Mouse (Mus musculus): Measurements from ENCODE around the gene Ppp1r36.
"Not testable (repeated sequence)": the region's sequence is repeated elsewhere in the genome, so short reads cannot be mapped to it uniquely, and the experiment has no call there.

Ppp1r36 gene

GRCm38 (mm10) chr12:76401674-76402073 lies 15.7 kb upstream of the Ppp1r36 start:
- DNase-seq: no peak

GRCm38 (mm10) chr12:76402991-76403885 lies 14.1 kb upstream of the Ppp1r36 start:
- DNase-seq: peak in 1 of 2 experiments; percentile 9

GRCm38 (mm10) chr12:76403886-76404537 lies 13.3 kb upstream of the Ppp1r36 start, which contains the start of gene Hspa2:
Gene Hspa2 (plus strand): TSS chr12:76404176.
- DNase-seq: peak; percentile 100

DNA sequence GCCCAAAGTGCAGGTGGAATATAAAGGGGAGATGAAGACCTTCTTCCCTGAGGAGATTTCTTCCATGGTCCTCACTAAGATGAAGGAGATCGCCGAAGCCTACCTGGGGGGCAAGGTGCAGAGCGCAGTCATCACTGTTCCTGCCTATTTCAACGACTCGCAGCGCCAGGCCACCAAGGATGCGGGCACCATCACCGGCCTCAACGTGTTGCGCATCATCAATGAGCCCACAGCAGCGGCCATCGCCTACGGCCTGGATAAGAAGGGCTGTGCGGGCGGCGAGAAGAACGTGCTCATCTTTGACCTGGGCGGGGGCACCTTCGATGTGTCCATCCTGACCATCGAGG lies 12.5 kb upstream of the Ppp1r36 start:
- DNase-seq: no peak

- peak; percentile 50 to 62 for DNase-seq
Observed at GRCm38 (mm10) chr12:76405183-76405970, 12.0 kb upstream of the Ppp1r36 start.

DNA sequence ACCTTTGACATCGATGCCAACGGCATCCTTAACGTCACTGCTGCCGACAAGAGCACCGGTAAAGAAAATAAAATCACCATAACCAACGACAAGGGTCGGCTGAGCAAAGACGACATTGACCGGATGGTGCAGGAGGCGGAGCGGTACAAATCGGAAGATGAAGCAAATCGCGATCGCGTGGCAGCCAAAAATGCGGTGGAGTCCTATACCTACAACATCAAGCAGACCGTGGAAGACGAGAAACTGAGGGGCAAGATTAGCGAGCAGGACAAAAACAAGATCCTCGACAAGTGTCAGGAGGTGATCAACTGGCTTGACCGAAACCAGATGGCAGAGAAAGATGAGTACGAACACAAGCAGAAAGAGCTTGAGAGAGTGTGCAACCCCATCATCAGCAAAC lies 11.4 kb upstream of the Ppp1r36 start:
- DNase-seq: peak; percentile 20 to 33

- DNase-seq: no peak
Observed at GRCm38 (mm10) chr12:76407184-76407583, 10.2 kb upstream of the Ppp1r36 start.

GRCm38 (mm10) chr12:76409166-76409565 lies 8.2 kb upstream of the Ppp1r36 start:
- no peak for DNase-seq

- DNase-seq: no peak
Observed at GRCm38 (mm10) chr12:76415383-76416010, 1.8 kb upstream of the Ppp1r36 start.

DNA sequence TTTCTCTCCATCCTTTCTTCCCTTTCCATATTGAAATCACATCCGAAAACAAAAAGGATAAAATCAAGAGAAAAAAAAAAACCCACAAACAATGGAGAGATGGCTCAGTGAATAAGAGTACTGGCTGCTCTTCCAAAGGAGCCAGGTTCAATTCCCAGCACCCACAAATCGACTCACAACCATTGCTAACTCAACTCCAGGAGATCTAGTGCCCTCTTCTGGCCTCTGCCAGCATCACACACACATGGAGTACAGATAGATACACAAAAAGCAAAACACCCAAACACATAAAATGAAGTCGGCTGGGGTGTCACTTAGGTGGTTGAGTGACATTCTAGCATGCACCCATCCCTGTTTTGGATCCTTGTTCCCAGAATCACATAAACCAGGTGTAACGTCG lies 1.0 kb downstream of the Ppp1r36 start:
- no peak for DNase-seq

DNA sequence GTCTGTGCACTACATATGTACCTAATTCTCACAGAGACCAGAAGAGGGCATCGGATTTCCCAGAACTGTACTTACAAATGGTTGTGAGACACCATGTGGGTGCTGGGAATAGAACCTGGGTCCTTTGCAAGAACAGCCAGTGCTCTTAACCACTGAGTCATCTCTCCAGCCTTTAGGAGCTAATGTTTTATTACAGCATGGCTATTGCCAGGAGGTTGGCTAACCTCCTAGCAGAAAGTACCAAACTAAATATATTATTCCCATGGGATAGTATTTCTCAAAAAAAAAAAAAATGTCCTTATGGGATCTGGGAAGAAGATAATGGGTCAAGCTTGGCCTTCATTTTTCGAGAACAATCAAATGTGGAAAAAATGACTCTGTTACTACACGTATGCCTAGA lies 7.9 kb downstream of the Ppp1r36 start:
- no peak for DNase-seq

DNA sequence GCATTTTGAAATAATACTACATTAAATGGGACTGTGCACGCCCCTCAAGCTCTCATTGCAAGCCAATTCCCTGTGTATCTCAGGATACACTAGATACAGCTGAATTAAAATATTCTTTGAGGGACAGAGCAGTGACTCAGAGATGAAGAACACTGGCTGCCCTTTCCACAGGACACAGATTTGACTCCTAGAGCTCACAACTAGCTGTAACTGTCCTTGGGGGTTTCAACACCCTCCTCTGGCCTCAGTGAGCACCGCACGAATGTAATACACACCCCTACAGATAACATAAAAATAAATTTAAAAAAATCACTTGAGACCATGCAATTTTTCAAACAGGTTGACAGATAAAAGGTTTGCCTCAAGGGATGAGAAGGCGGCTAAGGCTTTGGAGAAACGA lies 10.2 kb downstream of the Ppp1r36 start:
- DNase-seq: no peak

- no peak for DNase-seq
Observed at GRCm38 (mm10) chr12:76430879-76431406, 13.6 kb downstream of the Ppp1r36 start.

DNA sequence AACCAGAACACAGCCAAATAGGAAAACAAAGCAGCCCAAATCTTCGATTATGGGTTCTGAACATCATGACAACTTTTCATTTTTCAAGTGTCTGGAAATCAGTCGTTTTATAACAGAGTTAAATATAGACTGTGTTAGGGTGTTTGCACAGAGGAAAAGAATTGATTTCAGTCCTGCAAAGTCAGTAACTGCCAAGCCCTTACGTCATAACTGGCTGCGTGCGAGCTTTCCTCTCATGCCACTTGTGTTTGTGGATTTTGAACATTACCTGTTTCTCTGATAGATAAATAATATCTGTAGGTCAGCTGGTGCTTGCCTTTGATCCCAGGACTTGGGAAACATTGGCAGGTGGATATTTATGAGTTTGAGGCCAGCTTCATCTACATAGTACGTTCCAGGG lies 14.1 kb downstream of the Ppp1r36 start:
- DNase-seq: no peak

GRCm38 (mm10) chr12:76434111-76434510 lies 16.8 kb downstream of the Ppp1r36 start:
- DNase-seq: no peak

GRCm38 (mm10) chr12:76435084-76435483 lies 17.7 kb downstream of the Ppp1r36 start:
- peak; percentile 20 to 24 for DNase-seq

DNA sequence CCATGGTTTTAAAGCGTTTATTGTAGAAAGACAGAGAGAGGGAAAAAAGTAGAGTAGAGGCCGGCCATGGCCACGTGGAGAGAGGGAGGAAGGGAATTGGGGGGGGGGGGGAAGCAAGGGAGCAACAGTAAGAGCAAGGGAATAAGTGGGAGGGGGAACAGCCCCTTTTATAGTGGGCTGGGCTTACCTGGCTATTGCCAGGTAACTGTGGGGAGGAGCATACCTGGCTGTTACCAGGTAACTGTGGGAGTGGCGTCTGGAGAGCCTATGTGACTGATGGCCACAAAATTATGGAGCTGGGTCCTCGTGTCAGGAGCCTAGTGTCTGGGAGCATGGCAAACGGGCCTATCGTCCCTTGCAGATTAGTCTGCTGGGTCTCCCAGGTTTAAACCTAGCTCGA lies 18.2 kb downstream of the Ppp1r36 start:
- no peak for DNase-seq

- not testable (repeated sequence) for DNase-seq
Observed at GRCm38 (mm10) chr12:76443488-76443887, 26.1 kb downstream of the Ppp1r36 start.

- DNase-seq: peak in 1 of 2 experiments; percentile 42
Observed at GRCm38 (mm10) chr12:76444359-76444772, 27.0 kb downstream of the Ppp1r36 start.

DNA sequence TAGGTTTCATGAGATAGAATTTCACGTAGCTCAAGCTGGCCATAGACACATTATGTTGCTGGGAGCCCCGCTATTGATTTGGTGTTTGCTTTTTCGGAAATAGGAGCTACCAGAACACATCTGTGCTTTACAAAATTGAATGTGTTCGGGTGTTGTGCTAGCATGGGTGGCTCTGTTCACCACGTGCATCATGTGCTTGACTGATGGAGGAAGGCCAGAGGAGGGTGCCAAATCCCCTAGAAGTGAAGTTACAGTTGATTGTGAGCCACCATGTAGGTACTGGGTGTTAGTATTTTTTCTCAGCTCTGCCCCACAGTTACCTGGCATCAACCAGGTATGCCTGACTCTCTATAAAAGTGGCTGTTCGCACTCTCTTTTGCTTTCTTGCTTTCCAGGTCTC lies 27.5 kb downstream of the Ppp1r36 start:
- no peak for DNase-seq

- peak; percentile 51 to 66 for DNase-seq
Observed at GRCm38 (mm10) chr12:76446201-76446600, 28.9 kb downstream of the Ppp1r36 start.

DNA sequence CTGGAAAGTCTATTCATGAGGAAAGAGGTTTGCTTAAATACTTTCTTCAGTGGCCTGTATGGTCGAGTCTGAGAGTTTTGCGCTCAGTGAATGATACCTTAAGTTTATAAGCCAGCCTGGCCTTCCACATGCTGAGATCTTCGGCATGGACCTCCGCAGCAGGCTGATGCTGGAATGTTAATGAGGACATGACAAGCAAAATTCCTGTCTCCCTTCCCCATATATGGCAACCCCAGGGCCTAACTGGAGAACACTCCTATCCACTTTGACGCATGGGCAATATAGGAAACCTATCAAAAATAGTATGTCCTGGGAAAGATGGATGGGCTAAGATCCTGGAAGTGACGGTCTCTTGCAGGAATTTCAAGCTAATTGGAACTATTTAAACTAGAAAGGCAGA lies 30.8 kb downstream of the Ppp1r36 start:
- DNase-seq: no peak

- no peak for DNase-seq
Observed at GRCm38 (mm10) chr12:76452203-76452602, 34.9 kb downstream of the Ppp1r36 start.
